Mouse (Mus musculus): ENCODE measurements around the gene Zfp712.

The Zfp712 gene

DNA sequence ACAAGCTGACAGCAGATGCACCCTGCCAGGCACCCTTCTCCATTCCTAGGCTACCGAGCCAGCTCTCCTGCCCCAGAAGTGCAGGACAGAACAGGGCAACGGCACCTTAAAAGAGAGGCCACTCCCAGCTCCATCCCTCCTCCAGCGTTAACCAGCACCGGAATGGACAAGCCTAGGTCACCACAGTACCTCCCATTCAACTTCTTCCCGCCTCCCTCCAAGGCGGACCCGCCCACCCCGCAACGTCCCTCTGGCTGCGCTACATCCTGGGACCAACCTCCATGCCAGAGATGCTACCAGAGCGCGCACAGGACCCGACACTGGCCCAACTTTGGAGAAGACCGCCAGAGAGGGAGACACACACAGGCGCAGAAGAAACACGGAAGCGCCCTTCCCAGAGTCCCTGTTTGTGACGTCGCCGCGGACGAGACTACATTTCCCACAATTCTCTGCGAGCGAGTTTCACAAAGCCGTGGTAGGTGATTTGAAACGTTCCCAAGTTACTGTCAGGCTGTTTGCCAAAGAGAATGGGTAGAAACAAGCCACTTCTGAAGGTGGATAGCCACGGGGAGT lies at the start of gene Zfp712:
Gene Zfp712, minus strand, starts transcription at position 385 of the 573 bp plus-strand sequence.
- peak; percentile 90 for DNase-seq (ENCODE audit: low read depth, low spot score)
- no peaks in the 10 kb centered on the region for H3K36me3 ChIP-seq (ENCODE audit: control insufficient read depth, insufficient read depth, low read length, poor library complexity, severe bottlenecking)
- no peaks in the 10 kb centered on the region for H3K27me3 ChIP-seq (ENCODE audit: control insufficient read depth, insufficient read depth, low read length, poor library complexity, severe bottlenecking)

DNA sequence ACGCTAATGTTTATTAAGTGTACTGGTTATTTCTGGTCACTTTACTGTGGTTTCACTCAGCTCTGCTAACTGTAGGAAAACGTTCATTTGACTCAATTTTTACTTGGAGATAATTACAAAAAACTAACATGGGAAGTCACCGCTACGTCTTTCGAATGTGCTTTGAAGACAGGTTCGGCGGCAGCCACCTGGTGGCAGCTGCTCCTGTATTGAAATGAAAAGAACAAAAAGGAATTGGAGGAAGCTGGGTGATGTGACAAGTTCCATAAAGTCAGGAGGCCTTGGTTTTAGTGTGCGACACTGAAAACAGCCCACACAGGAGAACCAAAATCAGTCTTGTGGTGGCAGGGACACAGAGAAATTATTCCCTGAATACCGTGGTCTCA lies 47.8 kb upstream of the Zfp712 start:
- Histone ChIP-seq H3K27me3 (ENCODE audit: control insufficient read depth, insufficient read depth, low read length, poor library complexity, severe bottlenecking) (no peaks in the 10 kb centered on the region), H3K36me3 (ENCODE audit: control insufficient read depth, insufficient read depth, low read length, poor library complexity, severe bottlenecking) (no peaks in the 10 kb centered on the region)
- DNase-seq (ENCODE audit: low read depth, low spot score) = no peak

DNA sequence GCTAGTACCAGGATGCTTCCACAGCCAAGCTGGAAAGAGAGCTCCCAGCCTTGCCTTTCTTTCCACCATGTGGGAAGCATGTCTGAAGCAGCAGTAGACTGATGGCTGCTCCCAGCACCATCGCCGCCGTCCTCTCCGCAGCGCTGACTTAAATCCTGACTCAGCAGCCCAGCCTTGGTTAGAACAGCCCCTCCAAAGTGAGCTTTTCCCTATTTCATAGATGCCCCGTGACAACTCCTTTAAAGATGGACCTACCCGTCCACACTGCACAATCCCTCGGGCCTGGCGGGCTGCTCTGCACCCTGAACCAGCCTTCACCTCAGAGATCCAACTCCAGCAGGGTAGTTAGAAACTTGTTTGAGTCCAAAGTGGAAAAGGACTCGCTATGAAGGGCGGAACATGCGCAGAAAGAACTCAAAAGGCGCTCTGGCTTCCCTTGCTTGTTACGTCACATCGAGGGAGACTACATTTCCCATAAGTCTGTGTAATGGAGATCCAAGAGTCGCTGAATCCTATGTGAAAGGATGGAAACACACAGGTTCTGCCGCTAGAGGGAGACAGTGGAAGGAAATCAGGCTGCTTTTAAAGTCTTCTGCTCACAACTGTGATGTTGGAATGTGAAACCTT lies 47.3 kb upstream of the Zfp712 start, which contains the start of gene Gm28557:
Gene Gm28557, minus strand, starts transcription at position 411 of the 627 bp plus-strand sequence.
- peak; percentile 97 for DNase-seq (ENCODE audit: low read depth, low spot score)
- Histone ChIP-seq H3K36me3 (ENCODE audit: control insufficient read depth, insufficient read depth, low read length, poor library complexity, severe bottlenecking) (no peaks in the 10 kb centered on the region), H3K27me3 (ENCODE audit: control insufficient read depth, insufficient read depth, low read length, poor library complexity, severe bottlenecking) (no peaks in the 10 kb centered on the region)

DNA sequence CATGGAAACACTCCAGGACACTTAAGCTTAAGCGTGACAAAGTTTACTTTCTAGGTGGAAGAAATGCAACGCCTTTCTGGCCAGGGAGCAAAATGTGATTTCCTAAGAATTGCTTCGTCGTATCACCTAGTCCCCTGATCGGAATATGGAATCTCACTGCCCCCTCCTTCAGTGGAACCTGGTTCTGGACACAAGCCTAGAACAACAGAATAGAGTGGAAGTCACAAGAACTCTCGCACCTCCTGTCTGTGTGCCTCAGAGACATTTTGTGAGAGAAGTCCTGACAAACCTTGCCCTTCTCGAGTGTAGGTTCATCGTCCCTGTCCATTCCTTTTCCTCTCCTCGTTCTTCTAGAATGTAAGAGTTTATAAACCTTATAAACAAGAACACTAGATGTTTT lies 46.7 kb upstream of the Zfp712 start:
- H3K36me3 ChIP-seq (ENCODE audit: control insufficient read depth, insufficient read depth, low read length, poor library complexity, severe bottlenecking) = no peaks in the 10 kb centered on the region
- no peak for DNase-seq (ENCODE audit: low read depth, low spot score)

DNA sequence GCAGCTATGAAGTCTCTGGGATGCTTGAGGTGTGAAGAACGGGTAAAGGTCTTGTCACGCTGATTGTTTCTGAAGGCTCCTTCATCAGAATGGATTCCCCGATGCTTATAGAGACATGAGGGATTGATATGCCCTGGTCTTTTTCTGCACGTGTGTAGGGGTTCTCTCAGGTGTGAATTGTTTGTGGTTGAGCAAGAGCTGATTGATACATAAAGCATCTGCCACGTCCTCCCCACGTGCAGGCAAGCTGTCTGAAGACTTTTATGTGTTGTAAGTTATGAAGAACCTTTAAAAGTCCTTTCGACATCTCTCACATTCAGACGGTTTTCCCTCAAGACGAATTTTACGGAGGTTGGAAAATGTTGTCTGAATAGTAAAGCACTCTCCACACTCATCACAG lies 36.9 kb upstream of the Zfp712 start, which contains the start of gene Zfp708:
Gene Zfp708, minus strand, starts transcription at position 101 of the 400 bp plus-strand sequence.
- no peak for DNase-seq (ENCODE audit: low read depth, low spot score)

More for the DNA sequence above, 46.7 kb upstream of the Zfp712 start:
- no peaks in the 10 kb centered on the region for H3K27me3 ChIP-seq (ENCODE audit: control insufficient read depth, insufficient read depth, low read length, poor library complexity, severe bottlenecking)

DNA sequence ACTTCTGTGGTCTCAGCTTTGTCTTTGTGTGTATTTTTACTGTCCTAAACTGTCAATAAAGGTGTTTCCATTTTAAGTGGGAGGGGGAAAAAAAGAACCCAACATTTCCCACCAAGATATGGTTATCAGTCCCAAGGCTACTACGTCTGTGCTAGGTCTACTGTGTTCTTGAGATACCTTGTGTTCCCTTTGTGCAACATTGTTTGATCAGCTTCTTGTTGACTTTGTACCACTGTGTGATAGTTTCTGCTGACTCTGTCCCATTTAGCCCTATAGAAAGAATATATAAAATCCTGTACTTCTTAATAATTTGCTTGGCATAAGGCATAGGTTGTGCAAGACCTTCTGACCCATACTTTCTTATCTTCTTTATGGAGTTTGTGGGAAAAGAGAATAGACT lies 29.2 kb upstream of the Zfp712 start:
- no peak for DNase-seq (ENCODE audit: low read depth, low spot score)
- Histone ChIP-seq H3K27me3 (ENCODE audit: control insufficient read depth, insufficient read depth, low read length, poor library complexity, severe bottlenecking) (no peaks in the 10 kb centered on the region), H3K36me3 (ENCODE audit: control insufficient read depth, insufficient read depth, low read length, poor library complexity, severe bottlenecking) (no peaks in the 10 kb centered on the region; the same call in 1 of the 2 replicates)

More for the DNA sequence above, 36.9 kb upstream of the Zfp712 start, which contains the start of gene Zfp708:
- Histone ChIP-seq H3K27me3 (ENCODE audit: control insufficient read depth, insufficient read depth, low read length, poor library complexity, severe bottlenecking) (no peaks in the 10 kb centered on the region), H3K36me3 (ENCODE audit: control insufficient read depth, insufficient read depth, low read length, poor library complexity, severe bottlenecking) (no peaks in the 10 kb centered on the region)

DNA sequence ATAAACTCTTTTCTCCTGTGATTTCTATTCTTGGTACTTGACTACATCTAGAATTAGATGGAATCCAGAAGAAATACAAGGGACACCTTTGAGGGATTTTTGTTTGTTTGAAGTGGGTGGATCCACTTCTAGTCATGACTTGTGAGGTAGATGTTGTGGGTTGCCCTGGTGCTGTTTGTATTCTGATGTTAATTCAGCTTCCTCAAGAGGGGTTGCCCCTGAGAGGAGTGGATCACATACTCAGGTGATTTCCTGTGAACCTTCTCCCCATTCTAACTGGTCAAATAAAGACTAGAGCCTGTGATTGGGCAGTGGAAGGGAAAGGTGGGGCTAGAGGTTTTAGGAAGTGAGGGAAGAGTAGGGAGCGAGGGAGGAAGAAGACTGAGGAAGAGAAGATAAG lies 21.0 kb upstream of the Zfp712 start:
- no peaks in the 10 kb centered on the region for H3K27me3 ChIP-seq (ENCODE audit: control insufficient read depth, insufficient read depth, low read length, poor library complexity, severe bottlenecking)
- peak; percentile 53 for DNase-seq (ENCODE audit: low read depth, low spot score)
- H3K36me3 ChIP-seq (ENCODE audit: control insufficient read depth, insufficient read depth, low read length, poor library complexity, severe bottlenecking) = no peaks in the 10 kb centered on the region

- Histone ChIP-seq H3K36me3 (ENCODE audit: control insufficient read depth, insufficient read depth, low read length, poor library complexity, severe bottlenecking) (no peaks in the 10 kb centered on the region), H3K27me3 (ENCODE audit: control insufficient read depth, insufficient read depth, low read length, poor library complexity, severe bottlenecking) (no peaks in the 10 kb centered on the region)
- DNase-seq (ENCODE audit: low read depth, low spot score) = peak; percentile 72
These were observed 20.3 kb upstream of the Zfp712 start for GRCm38 (mm10) chr13:67081142-67081713.

GRCm38 (mm10) chr13:67077244-67077643 lies 16.3 kb upstream of the Zfp712 start:
- no peak for DNase-seq (ENCODE audit: low read depth, low spot score)
- no peaks in the 10 kb centered on the region; the same call in 1 of the 2 replicates for H3K27me3 ChIP-seq (ENCODE audit: control insufficient read depth, insufficient read depth, low read length, poor library complexity, severe bottlenecking)

DNA sequence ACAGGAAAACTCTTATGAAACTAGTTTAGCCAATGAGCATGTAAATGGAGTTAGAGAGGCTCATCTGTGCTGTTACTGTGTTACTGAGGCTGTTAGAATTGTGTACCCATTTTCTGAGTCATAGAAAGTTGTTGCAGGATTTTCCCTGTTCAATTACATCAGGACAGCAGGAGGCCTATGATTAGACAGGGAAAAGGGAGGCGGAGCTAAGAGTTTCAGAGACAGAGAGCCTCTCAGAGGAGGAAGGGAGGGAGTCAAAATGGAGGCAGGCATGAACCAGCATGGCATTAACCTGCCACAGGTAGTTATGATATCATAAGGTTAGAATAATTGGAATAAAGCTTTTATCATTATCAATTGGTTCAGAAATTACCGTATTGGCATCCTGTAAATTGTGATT lies 11.8 kb upstream of the Zfp712 start:
- Histone ChIP-seq H3K27me3 (ENCODE audit: control insufficient read depth, insufficient read depth, low read length, poor library complexity, severe bottlenecking) (no peaks in the 10 kb centered on the region; the same call in 1 of the 2 replicates), H3K36me3 (ENCODE audit: control insufficient read depth, insufficient read depth, low read length, poor library complexity, severe bottlenecking) (peaks cover 7% of the 10 kb centered on the region; the same call in 1 of the 2 replicates)
- no peak for DNase-seq (ENCODE audit: low read depth, low spot score)

More at GRCm38 (mm10) chr13:67077244-67077643, 16.3 kb upstream of the Zfp712 start:
- H3K36me3 ChIP-seq (ENCODE audit: control insufficient read depth, insufficient read depth, low read length, poor library complexity, severe bottlenecking) = 0 out of 2 replicates have a peak, but pooled peaks cover 4% of the 10 kb centered on the region

DNA sequence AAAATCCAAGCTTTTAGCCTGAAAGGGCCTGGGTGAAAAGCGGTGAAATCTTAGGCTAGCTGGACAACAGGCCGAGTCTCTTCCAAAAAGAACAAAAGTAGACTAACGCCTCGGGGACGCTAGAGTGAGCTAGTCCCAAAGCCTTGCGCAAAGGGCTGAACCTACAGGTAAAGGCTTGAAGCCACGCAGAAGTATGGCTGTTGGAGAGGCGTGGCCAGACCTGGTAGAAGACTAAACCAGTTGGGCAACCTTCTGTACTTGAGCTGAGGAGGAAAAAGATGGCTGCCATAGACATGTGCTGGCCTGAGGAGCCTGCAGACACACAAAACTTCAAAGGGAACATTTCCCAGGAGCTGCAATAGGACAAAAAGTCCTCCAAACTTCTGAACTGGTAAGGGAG lies 4.4 kb upstream of the Zfp712 start:
- Histone ChIP-seq H3K36me3 (ENCODE audit: control insufficient read depth, insufficient read depth, low read length, poor library complexity, severe bottlenecking) (no peaks in the 10 kb centered on the region), H3K27me3 (ENCODE audit: control insufficient read depth, insufficient read depth, low read length, poor library complexity, severe bottlenecking) (no peaks in the 10 kb centered on the region)
- DNase-seq (ENCODE audit: low read depth, low spot score) = no peak

GRCm38 (mm10) chr13:67062427-67062826 lies 1.5 kb upstream of the Zfp712 start:
- DNase-seq (ENCODE audit: low read depth, low spot score) = no peak
- H3K36me3 ChIP-seq (ENCODE audit: control insufficient read depth, insufficient read depth, low read length, poor library complexity, severe bottlenecking) = no peaks in the 10 kb centered on the region
- no peaks in the 10 kb centered on the region for H3K27me3 ChIP-seq (ENCODE audit: control insufficient read depth, insufficient read depth, low read length, poor library complexity, severe bottlenecking)

DNA sequence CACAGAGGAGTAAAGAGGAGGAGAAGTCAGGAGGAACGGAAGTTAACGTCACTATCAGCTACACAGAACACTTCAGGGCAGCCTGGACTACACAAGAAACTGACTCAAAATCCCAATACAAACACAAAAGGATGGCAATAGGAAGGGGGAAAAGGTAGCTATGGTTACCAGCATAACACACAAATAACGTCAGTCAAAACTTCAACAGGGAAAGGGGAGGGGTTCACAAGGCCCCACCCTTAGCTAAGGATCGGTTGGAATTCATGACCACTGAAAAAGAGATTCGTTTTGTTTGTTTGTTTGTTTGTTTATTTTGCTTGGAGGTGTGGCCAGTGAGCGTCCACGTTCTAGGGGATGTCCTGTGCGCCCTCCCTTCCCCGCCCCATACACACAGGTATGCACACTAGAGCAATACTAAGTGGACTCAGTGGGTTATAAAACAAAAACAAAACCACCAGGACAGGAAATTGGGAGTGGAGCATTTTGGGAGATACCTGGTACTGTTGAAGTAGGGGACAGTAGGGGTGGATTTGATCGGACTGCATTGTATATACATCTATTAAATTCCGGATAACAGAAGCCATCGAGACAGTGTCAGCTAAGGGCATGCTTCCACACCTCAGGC lies 697 bp downstream of the Zfp712 start:
- no peaks in the 10 kb centered on the region for H3K27me3 ChIP-seq (ENCODE audit: control insufficient read depth, insufficient read depth, low read length, poor library complexity, severe bottlenecking)
- no peaks in the 10 kb centered on the region for H3K36me3 ChIP-seq (ENCODE audit: control insufficient read depth, insufficient read depth, low read length, poor library complexity, severe bottlenecking)
- peak; percentile 3 for DNase-seq (ENCODE audit: low read depth, low spot score)

Measured in splenic B cell, adult 2 months (primary cell).